Mouse (Mus musculus): ENCODE measurements around the gene Lsmem1. TPM values are rescaled to one million over a fixed set of nuclear protein-coding genes. Genes with fewer than 3 reads are reported as not detected.

The Lsmem1 gene
- polyA plus RNA-seq, 1 experiment from 2014 or later: 0.09 TPM

DNA sequence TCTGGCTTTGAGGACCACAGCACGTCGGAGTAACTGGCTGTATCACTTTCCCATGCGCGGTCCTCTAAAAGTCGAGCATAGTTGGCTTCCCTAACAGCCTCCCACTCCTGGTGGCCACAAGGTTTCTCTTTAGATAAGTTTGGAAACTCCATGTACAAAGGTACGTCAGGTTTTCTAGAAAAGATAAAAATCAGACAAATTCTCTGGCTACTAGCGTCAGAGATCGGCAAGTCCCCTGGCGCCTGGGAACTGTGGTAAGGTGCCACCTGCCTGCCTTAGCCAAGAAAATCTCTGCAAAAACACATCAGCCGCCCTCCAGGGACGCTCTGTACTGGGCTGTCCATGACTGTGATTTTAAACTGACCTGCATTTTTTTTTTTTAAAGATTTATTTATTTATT is 64.8 kb downstream of the Lsmem1 start:
- Histone ChIP-seq H3K27ac (replicated peaks) (no peak overlapping the region), H3K4me3 (replicated peaks) (no peak overlapping the region), H3K36me3 (replicated peaks) (no peaks in the 10 kb centered on the region), H3K9ac (no peak overlapping the region), H3K27me3 (peaks cover 32% of the 10 kb centered on the region), H3K4me2 (peak overlapping the region; percentile 46; the same call in 1 of the 2 replicates), H3K4me1 (replicated peaks) (peaks cover 9% of the 10 kb centered on the region; the same call in 1 of the 2 replicates), H3K9me3 (replicated peaks) (no peaks in the 10 kb centered on the region)
- no peak for ATAC-seq (ENCODE audit: insufficient read depth)
- 38% methylated on average over 11 of the region's 11 CpGs for WGBS (ENCODE audit: insufficient replicate concordance)

- Histone ChIP-seq H3K4me1 (replicated peaks) (peaks cover 9% of the 10 kb centered on the region; the same call in 1 of the 2 replicates), H3K27me3 (peaks cover 32% of the 10 kb centered on the region), H3K4me2 (peak within 1 kb of the TSS; percentile 46), H3K9ac (no peak within 1 kb of the TSS), H3K27ac (replicated peaks) (no peak within 1 kb of the TSS), H3K36me3 (replicated peaks) (no peaks in the 10 kb centered on the region), H3K4me3 (replicated peaks) (peak within 1 kb of the TSS; percentile 28), H3K9me3 (replicated peaks) (no peaks in the 10 kb centered on the region)
- no peak for ATAC-seq (ENCODE audit: insufficient read depth)
- 2% methylated on average over 39 of the region's 39 CpGs for WGBS (ENCODE audit: insufficient replicate concordance)
These were observed 65.6 kb downstream of the Lsmem1 start, which contains the start of gene Scin for GRCm38 (mm10) chr12:40133573-40134271. Scin (minus strand) TSS chr12:40134228.

GRCm38 (mm10) chr12:40133194-40133572 is 66.1 kb downstream of the Lsmem1 start:
- peaks cover 32% of the 10 kb centered on the region for H3K27me3 ChIP-seq
- H3K4me2 ChIP-seq: peak overlapping the region; percentile 46
- no peak for ATAC-seq (ENCODE audit: insufficient read depth)
- WGBS (ENCODE audit: insufficient replicate concordance): 24% methylated on average over 10 of the region's 10 CpGs
- no peak overlapping the region for H3K9ac ChIP-seq
- no peak overlapping the region for H3K27ac ChIP-seq (replicated peaks)
- no peak overlapping the region for H3K4me3 ChIP-seq (replicated peaks)
- peaks cover 9% of the 10 kb centered on the region; the same call in 1 of the 2 replicates for H3K4me1 ChIP-seq (replicated peaks)
- H3K36me3 ChIP-seq (replicated peaks): no peaks in the 10 kb centered on the region
- no peaks in the 10 kb centered on the region for H3K9me3 ChIP-seq (replicated peaks)

MicroRNAs within 50 kb of the gene (microRNA counts, 519-probe panel; counts per million panel counts)
- microRNA mmu-miR-1938: not detected

Small RNA genes within 50 kb of the gene (microRNA-seq; reads per million reads assigned to microRNA genes)
- gene Mir1938: not detected

Other genes with a start within 250 kb of the Lsmem1 start
- 81.6 and 91.3 TPM in 2 replicates for gene Arl4a, start 161.5 kb downstream of the Lsmem1 start, polyA plus RNA-seq (2015; fragmentation: Nextera tagmentation; extraction: Ambion mirVana)
- gene Scin, start 65.3 kb downstream of the Lsmem1 start, polyA plus RNA-seq (2015; fragmentation: Nextera tagmentation; extraction: Ambion mirVana): 0.12 and 0.15 TPM in 2 replicates
- 38.4 and 43.8 TPM in 2 replicates for gene Ifrd1, start 49.0 kb upstream of the Lsmem1 start, polyA plus RNA-seq (2015; fragmentation: Nextera tagmentation; extraction: Ambion mirVana)
- 6.6 and 6.9 TPM in 2 replicates for gene Zfp277, start 246.4 kb upstream of the Lsmem1 start, polyA plus RNA-seq (2015; fragmentation: Nextera tagmentation; extraction: Ambion mirVana)
- 0.89 and 0.94 TPM in 2 replicates for gene Dock4, start 246.5 kb upstream of the Lsmem1 start, polyA plus RNA-seq (2015; fragmentation: Nextera tagmentation; extraction: Ambion mirVana)

Measured in liver, embryonic 15.5 days (tissue).